25 mouse cellular contexts compared by ENCODE assay signal in the genomic region with DNA sequence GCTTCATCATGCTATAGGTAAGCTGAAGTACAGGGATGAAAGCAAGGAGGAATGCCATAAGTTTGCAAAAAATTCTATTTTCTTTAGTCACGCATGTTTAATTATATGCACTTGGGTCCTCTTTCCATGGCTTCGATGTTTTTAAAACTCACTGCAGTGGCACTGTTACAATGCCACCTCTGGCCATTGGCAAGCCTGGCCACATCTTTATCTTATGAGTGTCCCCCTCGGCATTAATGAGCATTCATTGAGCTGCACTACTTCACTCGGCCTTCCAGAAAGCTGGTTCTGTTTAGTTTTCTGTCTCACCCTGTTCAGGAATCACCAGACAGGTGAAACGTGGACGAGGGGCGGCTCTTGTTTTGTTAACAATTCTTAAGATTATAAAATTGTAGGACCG.
A peak's percentile ranks its signal among the peaks of the same experiment; 100 is the strongest.
DNase-seq lines count a peak whose midpoint lies in the region; ATAC-seq and TF ChIP-seq lines count a peak whose summit lies in the region.
"Had no signal": no experiment of that assay in that cellular context is flagged by ENCODE, and none has a peak within 500 bp of the region (broad histone marks: within the 10 kb centered on the region; RNA-seq: fewer than 3 reads in every experiment).

No protein-coding gene starts in this region.

- peaks cover 4% of the 10 kb centered on the region; the same call in 1 of the 2 replicates for H3K4me1 ChIP-seq in forebrain, embryonic 11.5 days (replicated peaks; ENCODE audit: control insufficient read depth, insufficient read depth, low read length)
- H3K4me1 ChIP-seq in forebrain, embryonic 16.5 days (replicated peaks; ENCODE audit: control insufficient read depth, insufficient read depth, low read length), result peaks cover 9% of the 10 kb centered on the region
- peaks cover 70% of the 10 kb centered on the region for H3K4me1 ChIP-seq in midbrain, embryonic 10.5 days
- H3K4me1 ChIP-seq in midbrain, embryonic 15.5 days, result peaks cover 8% of the 10 kb centered on the region
- H3K4me1 ChIP-seq in hindbrain, postnatal 0 days (ENCODE audit: insufficient read depth, low read length), result no peaks in the 10 kb centered on the region
- H3K4me1 ChIP-seq in liver, embryonic 11.5 days (replicated peaks; ENCODE audit: control insufficient read depth, insufficient read depth, low read length), result no peaks in the 10 kb centered on the region
- H3K4me1 ChIP-seq: heart, embryonic 13.5 days had no signal

- DNase-seq in forebrain, embryonic 11.5 days (ENCODE audit: low spot score), result no peak
- DNase-seq in midbrain, embryonic 10.5 days (ENCODE audit: low spot score), result no peak
- DNase-seq in hindbrain, postnatal 0 days (ENCODE audit: low spot score), result peak; percentile 28
- DNase-seq in lung, adult 18-20 months, result no peak
- DNase-seq in liver, embryonic 11.5 days (ENCODE audit: low spot score), result no peak
- DNase-seq: adrenal gland, adult 2 months; B cell, adult 2 months; cerebellum, adult 11-12 months; gastrocnemius, postnatal 14 days; heart, adult 2 months; heart, postnatal 14 days; liver; thymus, adult 18-20 months; thymus, postnatal 36 days had no signal

- no peak overlapping the region for H3K4me3 ChIP-seq in forebrain, embryonic 11.5 days (ENCODE audit: low read depth, low read length)
- H3K4me3 ChIP-seq in forebrain, embryonic 16.5 days (replicated peaks; ENCODE audit: low read length), result no peak overlapping the region
- H3K4me3 ChIP-seq in midbrain, embryonic 10.5 days, result no peak overlapping the region
- H3K4me3 ChIP-seq in midbrain, embryonic 15.5 days, result no peak overlapping the region
- no peak overlapping the region for H3K4me3 ChIP-seq in hindbrain, postnatal 0 days (ENCODE audit: low read length)
- no peak overlapping the region for H3K4me3 ChIP-seq in liver, embryonic 11.5 days (ENCODE audit: low read depth, low read length)
- H3K4me3 ChIP-seq: embryonic facial prominence, embryonic 10.5 days; heart, adult 2 months; heart, embryonic 13.5 days; left cerebral cortex, adult 2 months; limb, embryonic 10.5 days; midbrain, embryonic 12.5 days had no signal

- no peaks in the 10 kb centered on the region for H3K9me3 ChIP-seq in forebrain, embryonic 11.5 days (ENCODE audit: control insufficient read depth, low read length)
- no peaks in the 10 kb centered on the region for H3K9me3 ChIP-seq in forebrain, embryonic 16.5 days (ENCODE audit: control insufficient read depth, low read length)
- H3K9me3 ChIP-seq in midbrain, embryonic 10.5 days (replicated peaks), result no peaks in the 10 kb centered on the region
- H3K9me3 ChIP-seq in midbrain, embryonic 15.5 days, result no peaks in the 10 kb centered on the region
- H3K9me3 ChIP-seq in hindbrain, postnatal 0 days (ENCODE audit: low read length), result no peaks in the 10 kb centered on the region
- H3K9me3 ChIP-seq in liver, embryonic 11.5 days (ENCODE audit: control insufficient read depth, low read length), result no peaks in the 10 kb centered on the region
- H3K9me3 ChIP-seq: embryonic facial prominence, embryonic 10.5 days; G1E; heart, embryonic 13.5 days; limb, embryonic 10.5 days; midbrain, embryonic 12.5 days had no signal

- H3K27me3 ChIP-seq in forebrain, embryonic 11.5 days (ENCODE audit: control insufficient read depth, insufficient read depth, low read length), result peaks cover 5% of the 10 kb centered on the region; the same call in 1 of the 2 replicates
- H3K27me3 ChIP-seq in forebrain, embryonic 16.5 days (replicated peaks; ENCODE audit: control insufficient read depth, insufficient read depth, low read length), result peaks cover 9% of the 10 kb centered on the region; the same call in 1 of the 2 replicates
- H3K27me3 ChIP-seq in midbrain, embryonic 10.5 days (ENCODE audit: low read depth, poor library complexity, severe bottlenecking), result peaks cover 13% of the 10 kb centered on the region
- H3K27me3 ChIP-seq in midbrain, embryonic 15.5 days (replicated peaks), result no peaks in the 10 kb centered on the region
- no peaks in the 10 kb centered on the region for H3K27me3 ChIP-seq in hindbrain, postnatal 0 days (ENCODE audit: insufficient read depth, low read length)
- H3K27me3 ChIP-seq in liver, embryonic 11.5 days (replicated peaks; ENCODE audit: control insufficient read depth, insufficient read depth, low read length), result no peaks in the 10 kb centered on the region
- H3K27me3 ChIP-seq: CH12.LX; heart, embryonic 13.5 days had no signal

- peak overlapping the region; percentile 50; the same call in 1 of the 2 replicates for H3K27ac ChIP-seq in forebrain, embryonic 11.5 days (ENCODE audit: low read depth, low read length)
- no peak overlapping the region for H3K27ac ChIP-seq in forebrain, embryonic 16.5 days (ENCODE audit: low read length)
- peak overlapping the region; percentile 80 for H3K27ac ChIP-seq in midbrain, embryonic 10.5 days (replicated peaks)
- H3K27ac ChIP-seq in midbrain, embryonic 15.5 days, result no peak overlapping the region
- H3K27ac ChIP-seq in hindbrain, postnatal 0 days, result no peak overlapping the region
- H3K27ac ChIP-seq in liver, embryonic 11.5 days (ENCODE audit: low read depth, low read length), result no peak overlapping the region
- H3K27ac ChIP-seq: embryonic facial prominence, embryonic 10.5 days; heart, adult 2 months; heart, embryonic 13.5 days; left cerebral cortex, adult 2 months; limb, embryonic 10.5 days had no signal

- ATAC-seq in forebrain, embryonic 11.5 days (replicated peaks; ENCODE audit: low FRiP score), result no peak
- ATAC-seq in forebrain, embryonic 16.5 days, result no peak
- ATAC-seq in midbrain, embryonic 15.5 days (replicated peaks), result no peak
- ATAC-seq in hindbrain, postnatal 0 days, result no peak
- ATAC-seq in liver, embryonic 11.5 days (replicated peaks; ENCODE audit: low FRiP score), result no peak
- ATAC-seq: intestine, postnatal 0 days; lung, postnatal 0 days had no signal

- no peaks in the 10 kb centered on the region for H3K36me3 ChIP-seq in forebrain, embryonic 11.5 days (ENCODE audit: control insufficient read depth, insufficient read depth, low read length)
- H3K36me3 ChIP-seq in forebrain, embryonic 16.5 days (ENCODE audit: control insufficient read depth, insufficient read depth), result no peaks in the 10 kb centered on the region
- H3K36me3 ChIP-seq in midbrain, embryonic 10.5 days, result no peaks in the 10 kb centered on the region
- H3K36me3 ChIP-seq in midbrain, embryonic 15.5 days (replicated peaks), result no peaks in the 10 kb centered on the region
- H3K36me3 ChIP-seq in hindbrain, postnatal 0 days (ENCODE audit: insufficient read depth, low read length), result no peaks in the 10 kb centered on the region
- H3K36me3 ChIP-seq in liver, embryonic 11.5 days (ENCODE audit: control insufficient read depth, insufficient read depth, low read length), result no peaks in the 10 kb centered on the region
- H3K36me3 ChIP-seq: embryonic facial prominence, embryonic 10.5 days; G1E; heart, embryonic 13.5 days; limb, embryonic 10.5 days; midbrain, embryonic 12.5 days had no signal

- TF ChIP-seq CTCF in hindbrain, postnatal 0 days (IDR thresholded peaks at IDR 0.05; ENCODE audit: low read depth), result 0 out of 2 replicates have a peak, but pooled peaks have one; percentile 15

- no peak overlapping the region for H3K9ac ChIP-seq in forebrain, embryonic 11.5 days (ENCODE audit: low read length)
- no peak overlapping the region for H3K9ac ChIP-seq in forebrain, embryonic 16.5 days (replicated peaks; ENCODE audit: low read depth, low read length)
- no peak overlapping the region for H3K9ac ChIP-seq in midbrain, embryonic 15.5 days
- no peak overlapping the region for H3K9ac ChIP-seq in hindbrain, postnatal 0 days (replicated peaks; ENCODE audit: low read length)
- no peak overlapping the region for H3K9ac ChIP-seq in liver, embryonic 11.5 days (ENCODE audit: low read depth, low read length)
- H3K9ac ChIP-seq: heart, embryonic 13.5 days; midbrain, embryonic 12.5 days had no signal

- H3K4me2 ChIP-seq in forebrain, embryonic 11.5 days (ENCODE audit: low read depth, low read length, severe bottlenecking), result no peak overlapping the region
- H3K4me2 ChIP-seq in forebrain, embryonic 16.5 days (ENCODE audit: low read length), result no peak overlapping the region
- H3K4me2 ChIP-seq in midbrain, embryonic 15.5 days, result no peak overlapping the region
- H3K4me2 ChIP-seq in hindbrain, postnatal 0 days (ENCODE audit: low read depth, low read length), result no peak overlapping the region
- no peak overlapping the region for H3K4me2 ChIP-seq in liver, embryonic 11.5 days
- H3K4me2 ChIP-seq: heart, embryonic 13.5 days had no signal

- 37% methylated on average over 8 of the region's 8 CpGs for WGBS in forebrain, embryonic 11.5 days
- WGBS in forebrain, embryonic 16.5 days, result 25% methylated on average over 8 of the region's 8 CpGs
- 50% methylated on average over 8 of the region's 8 CpGs for WGBS in midbrain, embryonic 10.5 days
- WGBS in midbrain, embryonic 15.5 days, result 34% methylated on average over 8 of the region's 8 CpGs
- WGBS in hindbrain, postnatal 0 days, result 35% methylated on average over 8 of the region's 8 CpGs
- 72% methylated on average over 8 of the region's 8 CpGs for WGBS in liver, embryonic 11.5 days

Comparison
In these comparisons a context has a peak if more than half of its experiments do, and no peak if none do; other contexts are left out.
1. H3K27ac ChIP-seq: peak in forebrain, embryonic 11.5 days (single experiment) and midbrain, embryonic 10.5 days (single experiment); none in forebrain, embryonic 16.5 days (single experiment), midbrain, embryonic 15.5 days (single experiment), hindbrain, postnatal 0 days (single experiment) and liver, embryonic 11.5 days (single experiment).